Mouse (Mus musculus): ENCODE measurements at regions not wholly inside any gene's neighbourhood (a gene's known extent, or its start where the extent isn't known, plus 50 kb on each side); places are given as distances from the start of the nearest gene placed in this dataset.

GRCm38 (mm10) chr12:25235071-25235470, 138.1 kb upstream of the Id2 start:
- no peak overlapping the region for H3K27ac ChIP-seq (ENCODE audit: low read depth, low read length)
- no peak overlapping the region for H3K4me3 ChIP-seq (ENCODE audit: low read depth, low read length)
- no peak for DNase-seq (ENCODE audit: low spot score)
- ATAC-seq (replicated peaks; ENCODE audit: low FRiP score) = no peak
- no peak overlapping the region for H3K4me2 ChIP-seq (ENCODE audit: low read depth, low read length, severe bottlenecking)
- H3K9me3 ChIP-seq (ENCODE audit: control insufficient read depth, low read length) = no peaks in the 10 kb centered on the region
- WGBS = 74% methylated on average over 8 of the region's 8 CpGs
- H3K9ac ChIP-seq (ENCODE audit: low read length) = no peak overlapping the region
- no peaks in the 10 kb centered on the region for H3K27me3 ChIP-seq (ENCODE audit: control insufficient read depth, insufficient read depth, low read length)
- H3K4me1 ChIP-seq (replicated peaks; ENCODE audit: control insufficient read depth, insufficient read depth, low read length) = no peaks in the 10 kb centered on the region
- H3K36me3 ChIP-seq (ENCODE audit: control insufficient read depth, insufficient read depth, low read length) = no peaks in the 10 kb centered on the region

DNA sequence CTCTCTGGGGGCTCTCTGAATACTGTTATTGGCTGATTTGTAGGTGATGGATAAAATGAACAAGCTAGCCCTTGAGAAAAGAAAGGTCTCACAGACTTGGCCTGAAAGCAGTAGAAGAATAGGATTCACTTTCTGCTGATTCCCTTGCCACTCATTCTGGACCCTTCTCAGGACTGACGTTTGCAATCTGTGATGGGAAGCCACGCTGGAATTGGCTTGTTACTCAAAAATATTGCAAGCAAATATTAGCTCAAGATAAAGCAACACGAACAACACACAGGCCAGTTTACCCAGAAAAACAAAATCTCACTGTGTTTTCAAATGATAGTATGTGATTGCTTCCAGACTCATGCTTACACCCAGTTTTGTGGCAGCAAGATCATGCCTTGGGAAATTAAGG, 137.7 kb upstream of the Id2 start:
- H3K4me3 ChIP-seq (ENCODE audit: low read depth, low read length) = no peak overlapping the region
- no peaks in the 10 kb centered on the region for H3K36me3 ChIP-seq (ENCODE audit: control insufficient read depth, insufficient read depth, low read length)
- ATAC-seq (replicated peaks; ENCODE audit: low FRiP score) (no peak), DNase-seq (ENCODE audit: low spot score) (no peak)
- H3K27ac ChIP-seq (ENCODE audit: low read depth, low read length) = no peak overlapping the region
- H3K9ac ChIP-seq (ENCODE audit: low read length) = no peak overlapping the region
- H3K27me3 ChIP-seq (ENCODE audit: control insufficient read depth, insufficient read depth, low read length) = no peaks in the 10 kb centered on the region
- no peak overlapping the region for H3K4me2 ChIP-seq (ENCODE audit: low read depth, low read length, severe bottlenecking)
- no peaks in the 10 kb centered on the region for H3K4me1 ChIP-seq (replicated peaks; ENCODE audit: control insufficient read depth, insufficient read depth, low read length)
- no peaks in the 10 kb centered on the region for H3K9me3 ChIP-seq (ENCODE audit: control insufficient read depth, low read length)
- WGBS = 84% methylated on average over 3 of the region's 3 CpGs

GRCm38 (mm10) chr12:25233027-25233535, 136.1 kb upstream of the Id2 start:
- 75% methylated on average over 4 of the region's 4 CpGs for WGBS
- Histone ChIP-seq H3K27me3 (ENCODE audit: control insufficient read depth, insufficient read depth, low read length) (no peaks in the 10 kb centered on the region), H3K36me3 (ENCODE audit: control insufficient read depth, insufficient read depth, low read length) (no peaks in the 10 kb centered on the region), H3K9me3 (ENCODE audit: control insufficient read depth, low read length) (no peaks in the 10 kb centered on the region), H3K4me1 (replicated peaks; ENCODE audit: control insufficient read depth, insufficient read depth, low read length) (no peaks in the 10 kb centered on the region), H3K4me2 (ENCODE audit: low read depth, low read length, severe bottlenecking) (no peak overlapping the region), H3K27ac (ENCODE audit: low read depth, low read length) (no peak overlapping the region), H3K9ac (ENCODE audit: low read length) (no peak overlapping the region), H3K4me3 (ENCODE audit: low read depth, low read length) (no peak overlapping the region)
- DNase-seq (ENCODE audit: low spot score) = no peak
- no peak for ATAC-seq (replicated peaks; ENCODE audit: low FRiP score)

DNA sequence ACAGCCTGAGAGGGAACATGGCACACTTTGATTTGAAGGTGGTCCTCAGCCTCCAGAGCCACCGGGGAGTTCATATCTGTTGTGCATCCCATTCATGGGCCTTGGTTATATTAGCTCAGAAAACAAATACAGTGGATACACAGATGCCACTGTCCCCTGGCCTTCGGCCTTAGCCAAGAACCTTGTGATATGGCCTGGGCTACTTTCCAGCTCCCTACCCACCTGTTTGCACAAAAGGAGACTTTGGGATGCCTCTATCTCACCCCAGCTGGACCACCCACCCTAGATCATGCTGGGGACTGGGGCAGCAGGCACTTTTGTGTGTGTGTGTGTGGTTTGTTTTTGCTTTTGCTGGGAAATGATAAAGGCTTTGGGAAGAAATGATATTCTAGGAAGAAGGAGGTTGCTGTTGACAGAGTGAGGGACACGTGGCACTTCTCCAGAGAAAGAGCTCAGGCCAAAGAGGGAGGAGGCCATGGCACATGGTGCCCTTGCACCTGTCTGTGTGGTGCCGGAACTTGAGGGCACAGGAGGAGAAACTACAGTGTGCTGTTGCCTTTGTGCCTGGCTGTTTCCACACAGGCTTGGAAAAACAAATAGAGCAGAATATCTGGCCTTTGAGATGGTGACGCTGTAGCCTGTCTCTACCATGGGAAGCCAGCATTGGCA, 135.6 kb upstream of the Id2 start:
- Histone ChIP-seq H3K9ac (ENCODE audit: low read length) (no peak overlapping the region), H3K4me1 (replicated peaks; ENCODE audit: control insufficient read depth, insufficient read depth, low read length) (no peaks in the 10 kb centered on the region), H3K9me3 (ENCODE audit: control insufficient read depth, low read length) (no peaks in the 10 kb centered on the region), H3K27me3 (ENCODE audit: control insufficient read depth, insufficient read depth, low read length) (no peaks in the 10 kb centered on the region), H3K27ac (ENCODE audit: low read depth, low read length) (no peak overlapping the region), H3K4me3 (ENCODE audit: low read depth, low read length) (no peak overlapping the region), H3K36me3 (ENCODE audit: control insufficient read depth, insufficient read depth, low read length) (no peaks in the 10 kb centered on the region), H3K4me2 (ENCODE audit: low read depth, low read length, severe bottlenecking) (no peak overlapping the region)
- DNase-seq (ENCODE audit: low spot score) (no peak), ATAC-seq (replicated peaks; ENCODE audit: low FRiP score) (no peak)
- 89% methylated on average over 5 of the region's 5 CpGs for WGBS

- Histone ChIP-seq H3K9me3 (ENCODE audit: control insufficient read depth, low read length) (no peaks in the 10 kb centered on the region), H3K27me3 (ENCODE audit: control insufficient read depth, insufficient read depth, low read length) (no peaks in the 10 kb centered on the region), H3K4me3 (ENCODE audit: low read depth, low read length) (no peak overlapping the region), H3K4me2 (ENCODE audit: low read depth, low read length, severe bottlenecking) (no peak overlapping the region), H3K36me3 (ENCODE audit: control insufficient read depth, insufficient read depth, low read length) (no peaks in the 10 kb centered on the region), H3K27ac (ENCODE audit: low read depth, low read length) (no peak overlapping the region), H3K9ac (ENCODE audit: low read length) (no peak overlapping the region), H3K4me1 (replicated peaks; ENCODE audit: control insufficient read depth, insufficient read depth, low read length) (no peaks in the 10 kb centered on the region)
- DNase-seq (ENCODE audit: low spot score) = no peak
- 82% methylated on average over 2 of the region's 2 CpGs for WGBS
- ATAC-seq (replicated peaks; ENCODE audit: low FRiP score) = no peak
These were observed 131.8 kb upstream of the Id2 start for GRCm38 (mm10) chr12:25228708-25229107.

DNA sequence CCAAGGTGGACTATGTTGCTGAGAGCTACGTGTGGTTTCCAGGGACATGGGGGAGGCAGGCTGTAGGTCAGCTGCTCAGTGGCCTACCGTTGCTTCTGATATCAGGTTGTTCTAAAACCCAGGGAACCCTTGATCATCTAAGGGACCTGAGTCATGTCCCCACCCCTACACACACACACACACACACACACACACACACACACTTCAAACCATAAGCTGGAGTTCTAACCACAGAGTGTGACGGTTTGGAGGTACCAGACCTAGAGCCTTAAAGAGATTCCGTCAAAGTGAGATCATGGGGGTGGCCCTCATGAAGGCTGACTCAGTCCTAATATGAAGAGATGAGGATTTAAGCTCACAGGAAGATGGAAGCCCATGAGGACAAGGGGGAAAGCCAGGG, 130.8 kb upstream of the Id2 start:
- WGBS = 90% methylated on average over 4 of the region's 4 CpGs
- Histone ChIP-seq H3K9me3 (ENCODE audit: control insufficient read depth, low read length) (no peaks in the 10 kb centered on the region), H3K4me3 (ENCODE audit: low read depth, low read length) (no peak overlapping the region), H3K27ac (ENCODE audit: low read depth, low read length) (no peak overlapping the region), H3K4me2 (ENCODE audit: low read depth, low read length, severe bottlenecking) (no peak overlapping the region), H3K27me3 (ENCODE audit: control insufficient read depth, insufficient read depth, low read length) (no peaks in the 10 kb centered on the region), H3K4me1 (replicated peaks; ENCODE audit: control insufficient read depth, insufficient read depth, low read length) (no peaks in the 10 kb centered on the region), H3K36me3 (ENCODE audit: control insufficient read depth, insufficient read depth, low read length) (no peaks in the 10 kb centered on the region), H3K9ac (ENCODE audit: low read length) (no peak overlapping the region)
- DNase-seq (ENCODE audit: low spot score) = no peak
- ATAC-seq (replicated peaks; ENCODE audit: low FRiP score) = no peak

DNA sequence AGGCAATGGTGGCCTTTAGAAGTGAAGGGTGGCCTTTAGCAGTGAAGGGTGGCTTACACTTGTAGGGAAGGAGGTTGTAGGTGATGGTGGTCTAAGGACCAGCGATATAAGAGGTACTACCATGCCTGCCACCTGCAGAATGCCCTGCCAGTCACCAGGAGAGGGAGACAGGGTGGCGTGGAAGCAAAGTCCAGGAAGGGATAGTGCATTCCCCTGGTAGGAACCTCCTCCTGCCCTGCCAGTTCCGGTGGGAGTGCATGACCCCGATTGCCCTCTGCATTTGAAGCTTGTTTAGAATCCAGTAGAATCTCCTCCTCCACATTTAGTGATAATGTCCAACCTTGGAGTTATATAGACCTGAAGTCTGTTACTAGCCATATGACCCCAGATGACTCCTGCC, 127.7 kb upstream of the Id2 start:
- Histone ChIP-seq H3K4me1 (replicated peaks; ENCODE audit: control insufficient read depth, insufficient read depth, low read length) (no peaks in the 10 kb centered on the region), H3K27ac (ENCODE audit: low read depth, low read length) (no peak overlapping the region), H3K27me3 (ENCODE audit: control insufficient read depth, insufficient read depth, low read length) (no peaks in the 10 kb centered on the region), H3K4me3 (ENCODE audit: low read depth, low read length) (no peak overlapping the region), H3K9ac (ENCODE audit: low read length) (no peak overlapping the region), H3K4me2 (ENCODE audit: low read depth, low read length, severe bottlenecking) (no peak overlapping the region), H3K36me3 (ENCODE audit: control insufficient read depth, insufficient read depth, low read length) (no peaks in the 10 kb centered on the region), H3K9me3 (ENCODE audit: control insufficient read depth, low read length) (no peaks in the 10 kb centered on the region)
- no peak for ATAC-seq (replicated peaks; ENCODE audit: low FRiP score)
- 82% methylated on average over 4 of the region's 4 CpGs for WGBS
- no peak for DNase-seq (ENCODE audit: low spot score)

- WGBS = 90% methylated on average over 2 of the region's 2 CpGs
- no peaks in the 10 kb centered on the region for H3K27me3 ChIP-seq (ENCODE audit: control insufficient read depth, insufficient read depth, low read length)
- H3K4me3 ChIP-seq (ENCODE audit: low read depth, low read length) = no peak overlapping the region
- no peak overlapping the region for H3K27ac ChIP-seq (ENCODE audit: low read depth, low read length)
- no peak for DNase-seq (ENCODE audit: low spot score)
- no peaks in the 10 kb centered on the region for H3K36me3 ChIP-seq (ENCODE audit: control insufficient read depth, insufficient read depth, low read length)
- no peak overlapping the region for H3K4me2 ChIP-seq (ENCODE audit: low read depth, low read length, severe bottlenecking)
- no peak overlapping the region for H3K9ac ChIP-seq (ENCODE audit: low read length)
- no peaks in the 10 kb centered on the region for H3K4me1 ChIP-seq (replicated peaks; ENCODE audit: control insufficient read depth, insufficient read depth, low read length)
- H3K9me3 ChIP-seq (ENCODE audit: control insufficient read depth, low read length) = no peaks in the 10 kb centered on the region
- ATAC-seq (replicated peaks; ENCODE audit: low FRiP score) = no peak
These were observed 127.3 kb upstream of the Id2 start for GRCm38 (mm10) chr12:25224201-25224600.

GRCm38 (mm10) chr12:25223539-25223938, 126.6 kb upstream of the Id2 start:
- Histone ChIP-seq H3K4me1 (replicated peaks; ENCODE audit: control insufficient read depth, insufficient read depth, low read length) (no peaks in the 10 kb centered on the region), H3K27ac (ENCODE audit: low read depth, low read length) (no peak overlapping the region), H3K4me2 (ENCODE audit: low read depth, low read length, severe bottlenecking) (no peak overlapping the region), H3K9ac (ENCODE audit: low read length) (no peak overlapping the region), H3K27me3 (ENCODE audit: control insufficient read depth, insufficient read depth, low read length) (no peaks in the 10 kb centered on the region), H3K36me3 (ENCODE audit: control insufficient read depth, insufficient read depth, low read length) (no peaks in the 10 kb centered on the region), H3K4me3 (ENCODE audit: low read depth, low read length) (no peak overlapping the region), H3K9me3 (ENCODE audit: control insufficient read depth, low read length) (no peaks in the 10 kb centered on the region)
- 90% methylated on average over 4 of the region's 4 CpGs for WGBS
- DNase-seq (ENCODE audit: low spot score) (no peak), ATAC-seq (replicated peaks; ENCODE audit: low FRiP score) (no peak)
